Mouse (Mus musculus) MEL (cell line): Measurements from ENCODE around the gene Cdk17.

ENCODE experiments used
- E2F4 ChIP-seq: IDR thresholded peaks from 2 replicates; pipeline ENCODE4 v1.6.1; 2011; ENCODE audit warnings: low read depth, low read length, improper control_type of control experiment, borderline replicate concordance
- POLR2A ChIP-seq, 2 experiments: IDR thresholded peaks; 2 replicates each; pipeline ENCODE4 v1.6.1; 2011 to 2012; ENCODE audit warnings: low read length in 2 of 2, mild to moderate bottlenecking in 2 of 2, control low read depth in 1 of 2, improper control_type of control experiment in 1 of 2, low read depth in 1 of 2, moderate library complexity in 1 of 2; ENCODE audit not compliant: control insufficient read depth in 1 of 2, insufficient read depth in 1 of 2, poor library complexity in 1 of 2
- POLR2AphosphoS2 ChIP-seq: IDR thresholded peaks from 2 replicates; pipeline ENCODE4 v1.6.1; 2011; ENCODE audit warnings: low read length, improper control_type of control experiment
- SIN3A ChIP-seq: IDR thresholded peaks from 2 replicates; pipeline ENCODE4 v1.6.1; 2012; ENCODE audit warnings: low read length, improper control_type of control experiment, inconsistent platforms

- TF ChIP-seq E2F4 (no peak), POLR2A (IDR thresholded peaks at IDR 0.05; ENCODE audit: control insufficient read depth in 1 of 2, insufficient read depth in 1 of 2, low read depth in 1 of 2, low read length in 2 of 2, poor library complexity in 1 of 2) (no peak), SIN3A (peak; percentile 20; the same call in 1 of the 2 replicates), POLR2AphosphoS2 (no peak)
Observed at GRCm38 (mm10) chr10:93168067-93168466, 7.4 kb downstream of the Cdk17 start.
